Mouse (Mus musculus) stomach, postnatal 0 days (tissue): ENCODE data around the gene Tgfb3. TPM values are rescaled to one million over a fixed set of nuclear protein-coding genes. Genes with fewer than 3 reads are reported as not detected.

ENCODE experiments used
- ATAC-seq: fragments of 200-750 bp; cut with Nextera tagmentation; 2 replicates; pipeline ENCODE4 v1.8.0; 2017; ENCODE audit not compliant: low FRiP score, low TSS enrichment
- DNase-seq: peaks from one replicate; pipeline ENCODE4 v3.0.0-alpha.2; 2016; ENCODE audit warnings: low spot score
- H3K27ac ChIP-seq: fragments of 300-500 bp; sonication (generic); replicated peaks from 2 replicates; pipeline ENCODE4 v1.5.1; 2014; ENCODE audit warnings: mild to moderate bottlenecking, control low read depth
- H3K27me3 ChIP-seq: fragments of 300-500 bp; sonication (generic); 2 replicates; pipeline ENCODE4 v1.6.1; 2014; ENCODE audit warnings: low read length; ENCODE audit not compliant: control insufficient read depth, insufficient read depth
- H3K36me3 ChIP-seq: fragments of 300-500 bp; sonication (generic); 2 replicates; pipeline ENCODE4 v1.6.1; 2014; ENCODE audit warnings: low read length, mixed read lengths; ENCODE audit not compliant: control insufficient read depth, insufficient read depth
- H3K4me1 ChIP-seq: fragments of 300-500 bp; sonication (generic); replicated peaks from 2 replicates; pipeline ENCODE4 v1.6.1; 2014; ENCODE audit warnings: antibody characterized with exemption; ENCODE audit not compliant: control insufficient read depth, insufficient read depth
- H3K4me2 ChIP-seq: fragments of 300-500 bp; sonication (generic); replicated peaks from 2 replicates; pipeline ENCODE4 v1.6.1; 2014; ENCODE audit warnings: low read depth, mild to moderate bottlenecking, control low read depth, moderate library complexity
- H3K4me3 ChIP-seq: fragments of 300-500 bp; sonication (generic); 2 replicates; pipeline ENCODE4 v1.5.1; 2014; ENCODE audit warnings: low read depth, low read length, control low read depth
- H3K9ac ChIP-seq: fragments of 300-500 bp; sonication (generic); 2 replicates; pipeline ENCODE4 v1.6.1; 2014; ENCODE audit warnings: mild to moderate bottlenecking, low read length, control low read depth, mixed read lengths
- H3K9me3 ChIP-seq: fragments of 300-500 bp; sonication (generic); 2 replicates; pipeline ENCODE4 v1.6.1; 2016; ENCODE audit warnings: low read length; ENCODE audit not compliant: control insufficient read depth
- CTCF ChIP-seq: IDR thresholded peaks from 2 replicates; pipeline ENCODE4 v1.5.1; 2016; ENCODE audit warnings: antibody characterized with exemption, low read depth, mild to moderate bottlenecking, moderate library complexity
- EP300 ChIP-seq: optimal IDR thresholded peaks from 2 replicates; pipeline ENCODE3; 2016; ENCODE audit warnings: antibody characterized with exemption
- WGBS: fragments of 180-500 bp; shearing (Covaris S2); extraction: QIAGEN DNeasy Blood & Tissue Kit; methylation state at CpG from one replicate; pipeline ENCODE4 v1.1.7; 2014; 5-methylcytosine and 5-hydroxymethylcytosine counted together
- polyA plus RNA-seq: library from polyadenylated mRNA; unstranded; fragments of >200 nt; fragmentation: Nextera tagmentation; extraction: Ambion mirVana; gene quantifications from 2 replicates; pipeline ENCODE4 v1.2.1, GENCODE M21; 2015

Tgfb3 gene
- polyA plus RNA-seq, 1 experiment from 2014 or later: 9.4 TPM

DNA sequence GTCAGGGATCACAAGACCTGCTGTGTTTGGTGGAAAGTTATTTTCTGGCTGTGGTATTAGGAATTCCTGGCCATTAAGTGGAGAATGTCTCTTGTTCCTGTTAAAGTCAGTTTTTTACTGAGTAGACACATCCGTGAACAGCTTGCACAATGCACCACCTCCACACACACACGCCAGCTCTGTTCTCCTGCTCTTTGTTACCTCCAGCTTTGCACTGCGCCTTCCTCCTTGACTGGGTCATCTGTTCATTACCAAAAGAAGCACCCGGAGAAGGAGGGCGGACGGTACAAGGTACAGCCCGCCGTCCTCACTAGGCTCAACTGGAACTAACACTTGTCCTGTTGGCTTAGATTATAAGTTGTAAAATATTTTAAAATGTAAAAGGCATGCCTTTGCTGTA, 23.8 kb upstream of the Tgfb3 start:
- Histone ChIP-seq H3K36me3 (no peaks in the 10 kb centered on the region; the same call in 1 of the 2 replicates), H3K4me1 (no peaks in the 10 kb centered on the region), H3K27ac (no peak overlapping the region), H3K27me3 (no peaks in the 10 kb centered on the region), H3K9ac (no peak overlapping the region), H3K9me3 (no peaks in the 10 kb centered on the region), H3K4me2 (no peak overlapping the region), H3K4me3 (no peak overlapping the region)
- DNase-seq: no peak
- TF ChIP-seq CTCF (no peak), EP300 (no peak)
- 81% methylated on average over 8 of the region's 8 CpGs for WGBS
- ATAC-seq: no peak

DNA sequence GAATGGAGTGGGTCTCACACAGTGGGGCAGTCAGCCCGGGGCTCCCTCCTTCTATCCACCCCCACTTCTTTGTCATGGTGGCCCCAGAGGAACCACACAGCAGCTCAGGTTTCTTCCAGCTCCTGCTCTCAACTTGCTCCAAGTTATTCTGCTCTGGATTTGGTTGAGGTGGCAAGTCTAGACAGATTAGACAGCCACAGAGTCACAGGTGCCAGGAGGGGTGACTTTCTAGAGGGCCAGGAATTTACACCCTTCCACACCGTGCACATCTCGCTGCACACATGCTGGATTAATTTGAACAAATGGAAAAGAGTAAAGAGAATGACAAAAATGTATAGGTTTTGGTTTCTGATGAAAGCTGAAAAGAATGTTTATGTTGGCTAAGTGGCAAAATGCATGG, 21.9 kb upstream of the Tgfb3 start:
- no peak overlapping the region for H3K9ac ChIP-seq
- no peak overlapping the region for H3K4me2 ChIP-seq
- DNase-seq (no peak), ATAC-seq (no peak)
- no peak overlapping the region for H3K4me3 ChIP-seq
- H3K27me3 ChIP-seq: no peaks in the 10 kb centered on the region
- no peaks in the 10 kb centered on the region; the same call in 1 of the 2 replicates for H3K36me3 ChIP-seq
- no peak for TF ChIP-seq CTCF
- no peak for TF ChIP-seq EP300
- WGBS: 56% methylated on average over 3 of the region's 3 CpGs
- no peaks in the 10 kb centered on the region for H3K4me1 ChIP-seq
- no peak overlapping the region for H3K27ac ChIP-seq
- no peaks in the 10 kb centered on the region for H3K9me3 ChIP-seq

DNA sequence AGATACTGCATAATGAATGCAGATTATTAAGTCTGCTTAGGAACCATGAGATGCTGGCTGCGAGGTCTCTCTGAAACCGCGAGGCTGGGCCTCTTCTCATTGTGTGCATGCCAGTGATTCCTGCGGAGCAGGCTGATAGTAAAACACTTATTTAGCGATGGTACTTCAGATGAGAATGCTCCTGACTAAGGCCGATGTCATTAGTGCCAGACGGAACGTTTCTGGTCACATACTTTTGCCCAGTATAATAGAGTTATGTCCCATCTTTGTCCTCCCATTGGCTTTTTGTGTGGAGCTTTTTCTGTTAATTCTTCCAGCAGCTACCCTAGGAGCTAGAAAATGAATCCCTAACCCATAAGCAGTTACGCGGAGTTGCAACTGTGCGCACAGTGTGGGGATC, 18.9 kb upstream of the Tgfb3 start:
- Histone ChIP-seq H3K9me3 (no peaks in the 10 kb centered on the region), H3K27me3 (no peaks in the 10 kb centered on the region), H3K4me3 (no peak overlapping the region), H3K4me2 (no peak overlapping the region), H3K4me1 (no peaks in the 10 kb centered on the region), H3K9ac (no peak overlapping the region), H3K27ac (no peak overlapping the region), H3K36me3 (no peaks in the 10 kb centered on the region; the same call in 1 of the 2 replicates)
- no peak for ATAC-seq
- TF ChIP-seq EP300: no peak
- no peak for TF ChIP-seq CTCF
- DNase-seq: no peak
- WGBS: 87% methylated on average over 11 of the region's 11 CpGs

DNA sequence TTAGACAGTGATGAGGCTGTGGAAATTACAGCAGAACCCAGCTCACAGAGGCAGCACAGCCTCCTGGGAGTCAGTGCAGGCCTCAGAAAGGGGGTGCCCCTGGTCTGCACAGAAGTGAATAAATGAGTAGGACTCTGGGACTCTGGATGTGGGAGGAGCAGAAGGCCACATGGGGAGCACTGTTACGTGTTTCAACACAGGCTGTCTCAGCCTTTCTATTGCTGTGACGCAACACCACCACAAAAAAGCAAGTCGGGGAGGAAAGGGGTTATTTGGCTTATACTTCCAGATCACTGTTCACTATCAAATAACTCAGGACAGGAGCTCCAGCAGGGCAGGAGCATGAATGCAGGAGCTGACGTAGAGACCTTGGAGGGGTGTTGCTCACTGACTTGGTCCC, 17.0 kb upstream of the Tgfb3 start:
- no peaks in the 10 kb centered on the region for H3K27me3 ChIP-seq
- H3K4me1 ChIP-seq: no peaks in the 10 kb centered on the region
- no peak for DNase-seq
- H3K27ac ChIP-seq: no peak overlapping the region
- H3K4me3 ChIP-seq: no peak overlapping the region
- H3K9ac ChIP-seq: no peak overlapping the region
- 83% methylated on average over 4 of the region's 4 CpGs for WGBS
- H3K4me2 ChIP-seq: no peak overlapping the region
- no peak for ATAC-seq
- no peaks in the 10 kb centered on the region for H3K9me3 ChIP-seq
- no peaks in the 10 kb centered on the region for H3K36me3 ChIP-seq
- TF ChIP-seq CTCF: no peak

- H3K4me1 ChIP-seq: no peaks in the 10 kb centered on the region
- H3K27me3 ChIP-seq: no peaks in the 10 kb centered on the region
- H3K9ac ChIP-seq: no peak overlapping the region
- no peaks in the 10 kb centered on the region for H3K9me3 ChIP-seq
- DNase-seq (no peak), ATAC-seq (no peak)
- H3K4me2 ChIP-seq: no peak overlapping the region
- WGBS: 74% methylated on average over 4 of the region's 4 CpGs
- TF ChIP-seq CTCF (no peak), EP300 (no peak)
- H3K27ac ChIP-seq: no peak overlapping the region
- H3K36me3 ChIP-seq: no peaks in the 10 kb centered on the region
- no peak overlapping the region for H3K4me3 ChIP-seq
Measured at GRCm38 (mm10) chr12:86094075-86094474, 15.2 kb upstream of the Tgfb3 start.

GRCm38 (mm10) chr12:86091601-86092132, 12.8 kb upstream of the Tgfb3 start:
- 63% methylated on average over 18 of the region's 18 CpGs for WGBS
- TF ChIP-seq CTCF (no peak), EP300 (no peak)
- no peak overlapping the region for H3K4me2 ChIP-seq
- ATAC-seq (peak; percentile 33; the same call in 1 of the 2 replicates), DNase-seq (no peak)
- H3K4me3 ChIP-seq: no peak overlapping the region
- no peaks in the 10 kb centered on the region for H3K36me3 ChIP-seq
- H3K27me3 ChIP-seq: no peaks in the 10 kb centered on the region
- no peak overlapping the region for H3K27ac ChIP-seq
- no peaks in the 10 kb centered on the region for H3K9me3 ChIP-seq
- H3K4me1 ChIP-seq: no peaks in the 10 kb centered on the region
- no peak overlapping the region for H3K9ac ChIP-seq
